18 mouse cellular contexts compared by ENCODE assay signal in genomic region chr4:88270408-88271067, GRCm38 (mm10).
DNase-seq lines count a peak whose midpoint lies in the region; ATAC-seq and TF ChIP-seq lines count a peak whose summit lies in the region.
"Had no signal": no experiment of that assay in that cellular context is flagged by ENCODE, and none has a peak within 500 bp of the region (broad histone marks: within the 10 kb centered on the region; RNA-seq: fewer than 3 reads in every experiment).

No protein-coding gene starts in this region.

- 50% methylated on average over 7 of the region's 7 CpGs for WGBS in heart, embryonic 12.5 days

- TF ChIP-seq CTCF in gastrocnemius, adult 2 months (IDR thresholded peaks at IDR 0.05), result no peak

- H3K36me3 ChIP-seq in heart, embryonic 12.5 days, result no peaks in the 10 kb centered on the region
- H3K36me3 ChIP-seq: intestine, embryonic 15.5 days; neural tube, embryonic 15.5 days had no signal

- intact Hi-C loops in gastrocnemius, adult 2 months (cut with DNase I), result no loop called here

- no peaks in the 10 kb centered on the region for H3K27me3 ChIP-seq in heart, embryonic 12.5 days (replicated peaks)
- H3K27me3 ChIP-seq: intestine, embryonic 15.5 days; megakaryocyte, embryonic 14.5 days; neural tube, embryonic 15.5 days had no signal

- ATAC-seq in cerebellum, adult (ENCODE audit: insufficient number of reproducible peaks, low FRiP score, low TSS enrichment), result peak; percentile 88
- ATAC-seq in heart, embryonic 12.5 days (ENCODE audit: insufficient number of reproducible peaks, low FRiP score), result no peak
- ATAC-seq: forebrain, postnatal 0 days; intestine, embryonic 15.5 days had no signal

- no peak overlapping the region for H3K27ac ChIP-seq in gastrocnemius, adult 2 months
- no peak overlapping the region for H3K27ac ChIP-seq in heart, embryonic 12.5 days (ENCODE audit: poor library complexity, severe bottlenecking)
- H3K27ac ChIP-seq: intestine, embryonic 15.5 days; kidney, postnatal 0 days; neural tube, embryonic 15.5 days had no signal

- no peak overlapping the region for H3K4me3 ChIP-seq in gastrocnemius, adult 2 months
- no peak overlapping the region for H3K4me3 ChIP-seq in heart, embryonic 12.5 days
- H3K4me3 ChIP-seq: erythroblast, embryonic 14.5 days; intestine, embryonic 15.5 days; megakaryocyte, embryonic 14.5 days; neural tube, embryonic 15.5 days had no signal

- peaks cover 18% of the 10 kb centered on the region for H3K4me1 ChIP-seq in heart, embryonic 12.5 days (replicated peaks)
- H3K4me1 ChIP-seq: intestine, embryonic 15.5 days had no signal

- no peak overlapping the region for H3K9ac ChIP-seq in heart, embryonic 12.5 days
- H3K9ac ChIP-seq: forebrain, postnatal 0 days; intestine, embryonic 15.5 days; lung, embryonic 14.5 days; neural tube, embryonic 15.5 days had no signal

- no peaks in the 10 kb centered on the region for H3K9me3 ChIP-seq in heart, embryonic 12.5 days (replicated peaks)
- H3K9me3 ChIP-seq: intestine, embryonic 15.5 days; megakaryocyte, embryonic 14.5 days; neural tube, embryonic 15.5 days had no signal

- H3K4me2 ChIP-seq in heart, embryonic 12.5 days, result no peak overlapping the region
- H3K4me2 ChIP-seq: intestine, embryonic 15.5 days; liver, embryonic 11.5 days; lung, embryonic 14.5 days; neural tube, embryonic 15.5 days had no signal

- DNase-seq in cerebellum, postnatal 4 days (ENCODE audit: low spot score in 2 of 2), result no peak
- peak; percentile 34 for DNase-seq in cerebellum, adult 11 months
- DNase-seq in cerebellum, postnatal 25 days, result peak; percentile 71 to 77
- peak; percentile 35 for DNase-seq in thymus, postnatal 0 days (ENCODE audit: low spot score)
- DNase-seq in gastrocnemius, adult 2 months, result no peak
- DNase-seq in testis, postnatal 10 days (ENCODE audit: low spot score), result no peak
- DNase-seq: adrenal gland, postnatal 10 days; forebrain, postnatal 0 days; gastrocnemius, postnatal 10 days; lung, embryonic 14.5 days had no signal

Comparison
In these comparisons a context has a peak if more than half of its experiments do, and no peak if none do; other contexts are left out.
1. DNase-seq: peak in cerebellum, adult 11 months (single experiment), cerebellum, postnatal 25 days (2 of 2) and thymus, postnatal 0 days (single experiment); none in cerebellum, postnatal 4 days (0 of 2), gastrocnemius, adult 2 months (single experiment) and testis, postnatal 10 days (single experiment).